Mouse (Mus musculus): ENCODE results near the gene Draxin. TPM values are rescaled to one million over a fixed set of nuclear protein-coding genes. Genes with fewer than 3 reads are reported as not detected.

Draxin gene
- polyA plus RNA-seq, 1 experiment from 2014 or later = 0.24 TPM

DNA sequence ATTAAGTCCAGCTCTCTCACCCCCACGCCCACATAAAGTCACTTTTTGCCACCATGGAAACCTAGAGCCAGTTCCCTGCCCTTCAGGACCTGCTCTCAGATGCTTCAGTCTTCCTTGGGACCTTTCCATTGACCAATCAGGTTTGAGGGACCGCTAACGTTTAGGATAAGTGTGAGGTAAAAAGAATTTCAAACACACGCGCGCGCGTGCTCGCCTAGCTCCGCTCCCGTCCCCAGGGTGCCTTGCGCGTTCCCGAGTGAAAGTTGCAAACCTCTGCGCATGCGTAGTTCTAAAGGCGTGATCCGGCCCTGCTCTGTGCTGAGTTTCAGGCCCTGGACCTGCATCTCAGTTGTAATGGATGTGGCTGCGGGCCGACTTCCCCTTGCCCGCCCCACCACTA is 55.2 kb downstream of the Draxin start:
- Histone ChIP-seq H3K4me3 (replicated peaks) (peak overlapping the region; percentile 25), H3K4me2 (replicated peaks) (peak overlapping the region; percentile 59), H3K9ac (no peak overlapping the region), H3K9me3 (no peaks in the 10 kb centered on the region), H3K36me3 (0 out of 2 replicates have a peak, but pooled peaks cover 2% of the 10 kb centered on the region), H3K4me1 (replicated peaks) (peaks cover 4% of the 10 kb centered on the region; the same call in 1 of the 2 replicates), H3K27me3 (replicated peaks) (no peaks in the 10 kb centered on the region), H3K27ac (no peak overlapping the region)
- WGBS = 30% methylated on average over 21 of the region's 21 CpGs
- ATAC-seq = peak; percentile 72

DNA sequence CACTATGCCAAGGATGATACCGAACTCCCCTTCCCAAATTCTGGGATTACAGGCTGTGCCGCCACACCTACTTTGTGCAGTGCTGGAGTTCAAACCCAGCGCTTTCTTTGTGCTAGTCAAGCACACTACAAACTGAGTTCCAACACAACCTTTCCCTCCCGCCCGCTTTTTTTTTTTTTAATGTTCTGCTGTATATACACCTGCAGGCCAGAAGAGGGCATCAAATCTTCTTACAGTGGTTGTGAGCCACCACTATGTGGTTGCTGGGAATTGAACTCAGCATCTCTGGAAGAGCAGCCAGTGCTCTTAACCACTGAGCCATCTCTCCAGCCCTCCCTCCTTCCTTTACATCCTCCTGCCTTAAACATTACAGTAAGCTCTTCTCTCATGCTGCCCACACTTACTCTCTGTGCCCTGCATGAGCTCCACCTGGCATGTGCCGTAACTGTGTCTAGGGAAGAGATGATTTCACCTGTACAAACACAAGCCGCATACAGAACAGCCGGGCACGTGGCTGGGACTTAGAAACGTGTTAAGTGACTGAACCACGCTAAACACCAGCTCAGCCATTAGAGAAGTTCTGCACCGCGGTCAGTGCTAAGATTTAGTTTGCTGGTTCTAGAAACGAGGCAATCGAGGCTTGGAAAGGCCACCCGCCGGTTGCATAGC is 55.8 kb downstream of the Draxin start:
- H3K27ac ChIP-seq = no peak overlapping the region
- H3K36me3 ChIP-seq = no peaks in the 10 kb centered on the region
- no peaks in the 10 kb centered on the region for H3K27me3 ChIP-seq (replicated peaks)
- H3K4me3 ChIP-seq (replicated peaks) = peak overlapping the region; percentile 25
- WGBS = 40% methylated on average over 17 of the region's 17 CpGs
- H3K9me3 ChIP-seq = no peaks in the 10 kb centered on the region
- peak; percentile 50 for ATAC-seq
- no peak overlapping the region for H3K9ac ChIP-seq
- peak overlapping the region; percentile 59 for H3K4me2 ChIP-seq (replicated peaks)
- H3K4me1 ChIP-seq (replicated peaks) = peaks cover 4% of the 10 kb centered on the region; the same call in 1 of the 2 replicates

- Histone ChIP-seq H3K27me3 (replicated peaks) (no peaks in the 10 kb centered on the region), H3K4me1 (replicated peaks) (peaks cover 4% of the 10 kb centered on the region; the same call in 1 of the 2 replicates), H3K4me2 (replicated peaks) (no peak overlapping the region), H3K9me3 (no peaks in the 10 kb centered on the region), H3K9ac (no peak overlapping the region), H3K27ac (no peak overlapping the region), H3K4me3 (replicated peaks) (no peak overlapping the region), H3K36me3 (no peaks in the 10 kb centered on the region)
- 52% methylated on average over 5 of the region's 5 CpGs for WGBS
- no peak for ATAC-seq
Observed at GRCm38 (mm10) chr4:148071508-148071907, 59.0 kb downstream of the Draxin start.

GRCm38 (mm10) chr4:148069602-148070218 is 60.8 kb downstream of the Draxin start:
- no peak overlapping the region for H3K9ac ChIP-seq
- no peak overlapping the region for H3K4me3 ChIP-seq (replicated peaks)
- H3K4me2 ChIP-seq (replicated peaks) = no peak overlapping the region
- no peak for ATAC-seq
- H3K4me1 ChIP-seq (replicated peaks) = no peaks in the 10 kb centered on the region
- H3K9me3 ChIP-seq = no peaks in the 10 kb centered on the region
- WGBS = 81% methylated on average over 9 of the region's 9 CpGs
- H3K27me3 ChIP-seq (replicated peaks) = no peaks in the 10 kb centered on the region
- H3K36me3 ChIP-seq = no peaks in the 10 kb centered on the region
- no peak overlapping the region for H3K27ac ChIP-seq

DNA sequence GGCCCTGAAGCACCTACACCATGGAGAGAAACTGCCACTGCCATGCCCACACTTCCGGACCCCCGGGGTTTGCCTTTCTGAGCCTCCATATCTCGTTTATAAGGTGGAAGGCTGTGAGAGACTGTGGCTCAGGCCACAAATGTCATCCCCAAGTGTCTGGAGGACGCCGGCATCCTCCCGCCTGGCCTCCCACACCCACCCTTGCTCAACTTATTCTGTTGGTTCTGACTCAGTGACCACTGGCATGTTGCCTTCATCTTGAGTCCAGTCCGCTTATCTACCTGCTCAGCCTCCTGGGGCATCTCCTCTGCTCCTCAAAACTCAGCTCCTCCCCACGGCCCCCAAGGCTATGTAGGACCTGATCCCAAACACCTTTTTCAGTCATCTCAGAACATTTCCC is 63.2 kb downstream of the Draxin start:
- Histone ChIP-seq H3K36me3 (no peaks in the 10 kb centered on the region), H3K4me1 (replicated peaks) (no peaks in the 10 kb centered on the region), H3K27me3 (replicated peaks) (no peaks in the 10 kb centered on the region), H3K4me2 (replicated peaks) (no peak overlapping the region), H3K9ac (no peak overlapping the region), H3K9me3 (no peaks in the 10 kb centered on the region), H3K27ac (no peak overlapping the region), H3K4me3 (replicated peaks) (no peak overlapping the region)
- no peak for ATAC-seq
- WGBS = 91% methylated on average over 8 of the region's 8 CpGs

DNA sequence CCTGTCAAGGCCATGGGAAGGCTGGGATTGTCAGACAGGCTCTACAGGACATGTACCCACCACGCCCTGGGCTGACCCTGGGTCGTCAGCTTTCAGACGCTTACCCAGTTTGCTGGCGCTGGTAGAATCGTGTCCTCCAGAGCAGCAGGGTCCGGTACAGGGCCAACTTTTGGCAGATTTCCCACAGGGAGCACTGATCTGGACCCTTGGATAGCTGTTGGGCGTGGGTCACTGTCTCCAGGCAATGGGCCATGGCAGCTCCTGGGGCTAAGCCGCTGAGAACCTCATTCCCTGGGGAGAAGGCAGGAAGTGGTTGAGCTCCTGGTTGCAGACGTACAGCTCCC is 64.1 kb downstream of the Draxin start:
- no peak overlapping the region for H3K4me2 ChIP-seq (replicated peaks)
- ATAC-seq = no peak
- H3K27ac ChIP-seq = no peak overlapping the region
- H3K4me1 ChIP-seq (replicated peaks) = no peaks in the 10 kb centered on the region
- 61% methylated on average over 9 of the region's 9 CpGs for WGBS
- no peak overlapping the region for H3K4me3 ChIP-seq (replicated peaks)
- H3K9ac ChIP-seq = no peak overlapping the region
- no peaks in the 10 kb centered on the region for H3K9me3 ChIP-seq
- H3K27me3 ChIP-seq (replicated peaks) = no peaks in the 10 kb centered on the region
- H3K36me3 ChIP-seq = no peaks in the 10 kb centered on the region

- Histone ChIP-seq H3K9me3 (no peaks in the 10 kb centered on the region), H3K27me3 (replicated peaks) (no peaks in the 10 kb centered on the region), H3K36me3 (no peaks in the 10 kb centered on the region), H3K4me1 (replicated peaks) (no peaks in the 10 kb centered on the region), H3K9ac (no peak overlapping the region), H3K27ac (no peak overlapping the region), H3K4me3 (replicated peaks) (no peak overlapping the region), H3K4me2 (replicated peaks) (no peak overlapping the region)
- no peak for ATAC-seq
- WGBS = 48% methylated on average over 6 of the region's 6 CpGs
Observed at GRCm38 (mm10) chr4:148065702-148066400, 64.6 kb downstream of the Draxin start.

- H3K27ac ChIP-seq = no peak overlapping the region
- WGBS = 83% methylated on average over 9 of the region's 9 CpGs
- H3K36me3 ChIP-seq = peaks cover 18% of the 10 kb centered on the region
- 0 out of 2 replicates have a peak, but pooled peaks have one; percentile 15 for ATAC-seq
- H3K4me3 ChIP-seq (replicated peaks) = no peak overlapping the region
- no peak overlapping the region for H3K4me2 ChIP-seq (replicated peaks)
- H3K9me3 ChIP-seq = no peaks in the 10 kb centered on the region
- H3K27me3 ChIP-seq (replicated peaks) = no peaks in the 10 kb centered on the region
- no peak overlapping the region for H3K9ac ChIP-seq
- H3K4me1 ChIP-seq (replicated peaks) = no peaks in the 10 kb centered on the region
Observed at GRCm38 (mm10) chr4:148061086-148061480, 69.4 kb downstream of the Draxin start.

- H3K27ac ChIP-seq = no peak overlapping the region
- ATAC-seq = peak; percentile 55; the same call in 1 of the 2 replicates
- no peaks in the 10 kb centered on the region for H3K27me3 ChIP-seq (replicated peaks)
- no peak overlapping the region for H3K4me3 ChIP-seq (replicated peaks)
- H3K9me3 ChIP-seq = no peaks in the 10 kb centered on the region
- no peak overlapping the region for H3K9ac ChIP-seq
- H3K4me1 ChIP-seq (replicated peaks) = no peaks in the 10 kb centered on the region
- H3K4me2 ChIP-seq (replicated peaks) = no peak overlapping the region
- 47% methylated on average over 13 of the region's 13 CpGs for WGBS
- peaks cover 23% of the 10 kb centered on the region for H3K36me3 ChIP-seq
Observed at GRCm38 (mm10) chr4:148060120-148061085, 70.1 kb downstream of the Draxin start.

DNA sequence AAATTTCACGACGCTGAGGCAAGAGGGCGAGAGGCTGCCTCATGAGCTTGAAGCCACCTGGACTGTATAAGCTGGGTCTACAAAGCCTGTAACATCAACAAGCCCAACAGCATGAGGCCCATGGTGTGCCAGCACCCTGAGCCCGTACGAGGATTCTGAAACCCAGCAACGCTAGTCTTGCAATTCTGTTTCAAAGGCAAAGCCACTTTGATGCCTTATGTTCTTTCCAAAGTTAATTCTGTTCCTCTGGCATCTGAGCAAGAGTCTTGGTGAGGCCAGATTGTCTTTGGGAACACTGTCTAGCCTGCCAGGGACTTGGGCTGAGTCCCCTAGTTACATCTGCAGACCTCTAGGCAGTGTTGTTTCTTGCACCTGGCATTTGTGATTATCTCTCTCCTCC is 71.5 kb downstream of the Draxin start:
- Histone ChIP-seq H3K27me3 (replicated peaks) (no peaks in the 10 kb centered on the region), H3K36me3 (peaks cover 31% of the 10 kb centered on the region)

DNA sequence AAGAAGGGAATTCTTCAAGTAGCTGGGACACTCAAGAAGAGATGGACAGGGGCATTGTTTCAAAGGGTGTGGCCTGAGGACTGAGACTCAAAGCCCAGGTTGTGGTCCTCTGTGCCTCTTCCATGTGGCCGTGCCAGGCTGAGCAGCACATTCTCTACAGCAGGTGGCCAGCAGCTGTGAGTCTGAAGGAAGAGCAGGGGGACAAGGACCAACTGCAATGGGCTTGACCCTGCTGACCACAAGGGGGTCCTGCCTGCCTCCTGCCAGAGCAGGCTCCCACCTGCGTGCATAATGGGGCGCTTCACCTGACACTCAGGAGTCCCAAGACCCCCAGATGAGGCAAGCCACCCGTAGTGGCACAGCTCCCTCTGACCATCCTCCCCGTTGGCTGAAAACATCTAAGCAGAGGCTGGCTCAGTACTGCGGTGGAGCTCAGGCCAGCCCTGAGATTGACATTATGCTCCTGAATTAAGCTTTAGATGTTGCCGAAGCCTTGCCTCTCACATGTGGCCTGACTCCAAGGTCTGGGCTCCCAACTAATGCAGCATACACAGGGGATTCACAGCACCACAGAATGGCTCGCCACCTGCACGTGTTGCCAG is 72.2 kb downstream of the Draxin start:
- no peak overlapping the region for H3K4me2 ChIP-seq (replicated peaks)
- no peaks in the 10 kb centered on the region for H3K27me3 ChIP-seq (replicated peaks)
- H3K9me3 ChIP-seq = no peaks in the 10 kb centered on the region
- peaks cover 33% of the 10 kb centered on the region for H3K36me3 ChIP-seq
- WGBS = 91% methylated on average over 9 of the region's 9 CpGs
- no peaks in the 10 kb centered on the region for H3K4me1 ChIP-seq (replicated peaks)
- no peak overlapping the region for H3K4me3 ChIP-seq (replicated peaks)
- no peak overlapping the region for H3K9ac ChIP-seq
- no peak for ATAC-seq
- no peak overlapping the region for H3K27ac ChIP-seq

More for the DNA sequence above, 71.5 kb downstream of the Draxin start:
- no peak overlapping the region for H3K4me2 ChIP-seq (replicated peaks)
- H3K9me3 ChIP-seq = no peaks in the 10 kb centered on the region
- H3K9ac ChIP-seq = no peak overlapping the region
- no peak for ATAC-seq
- no peaks in the 10 kb centered on the region for H3K4me1 ChIP-seq (replicated peaks)
- WGBS = 93% methylated on average over 6 of the region's 6 CpGs
- H3K4me3 ChIP-seq (replicated peaks) = no peak overlapping the region
- no peak overlapping the region for H3K27ac ChIP-seq

All from intestine, embryonic 15.5 days (tissue).